Mouse (Mus musculus) testis, postnatal 14 days (tissue): ENCODE data around the gene Ssc4d.

Experiments used
- DNase-seq: peaks from one replicate; pipeline ENCODE4 v3.0.0; 2021; ENCODE audit warnings: low spot score

The Ssc4d gene

DNA sequence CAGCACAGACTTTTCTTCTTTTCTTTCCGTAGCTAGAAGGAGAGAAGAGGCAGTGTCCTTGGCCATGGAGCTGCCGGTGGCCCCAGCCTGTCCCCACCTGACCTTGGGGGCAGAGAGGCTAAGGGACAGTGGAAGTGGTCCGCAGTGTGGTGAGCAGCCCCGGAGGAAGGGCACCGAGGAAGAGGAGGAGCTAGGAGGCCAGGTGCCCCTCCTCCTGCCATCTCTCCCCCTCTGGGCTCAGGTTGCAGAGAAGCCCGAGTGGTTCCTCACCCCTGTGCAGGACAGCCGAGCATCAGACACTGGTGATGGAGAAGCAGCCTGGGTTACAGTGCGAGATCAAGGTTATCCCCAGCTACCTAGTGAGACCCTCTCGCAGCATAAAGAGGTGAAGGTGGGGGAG is at the start of gene Ssc4d:
Gene Ssc4d, minus strand, starts transcription at position 167 of the 400 bp plus-strand sequence.
- no peak for DNase-seq

DNA sequence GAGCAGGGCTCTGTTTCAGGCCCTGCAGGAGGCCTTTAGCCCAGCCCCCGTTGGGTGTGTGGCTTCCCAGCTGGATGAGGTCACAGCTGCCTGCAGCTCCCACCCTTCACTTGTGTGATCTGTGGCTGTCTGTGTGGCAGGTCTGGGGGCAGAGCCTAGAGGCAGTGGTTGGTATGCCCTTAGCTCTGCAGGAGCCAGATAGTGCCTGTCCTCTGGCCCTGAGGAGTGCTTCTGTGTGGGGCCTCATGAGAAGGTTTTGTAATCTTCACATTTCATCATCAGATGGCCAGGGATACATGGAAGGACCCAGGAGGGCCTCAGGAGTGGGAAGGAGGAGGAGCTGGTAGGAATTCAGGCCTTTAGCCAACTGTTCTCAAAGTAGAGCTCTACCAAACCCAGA is 45.6 kb upstream of the Ssc4d start:
- DNase-seq = no peak

DNA sequence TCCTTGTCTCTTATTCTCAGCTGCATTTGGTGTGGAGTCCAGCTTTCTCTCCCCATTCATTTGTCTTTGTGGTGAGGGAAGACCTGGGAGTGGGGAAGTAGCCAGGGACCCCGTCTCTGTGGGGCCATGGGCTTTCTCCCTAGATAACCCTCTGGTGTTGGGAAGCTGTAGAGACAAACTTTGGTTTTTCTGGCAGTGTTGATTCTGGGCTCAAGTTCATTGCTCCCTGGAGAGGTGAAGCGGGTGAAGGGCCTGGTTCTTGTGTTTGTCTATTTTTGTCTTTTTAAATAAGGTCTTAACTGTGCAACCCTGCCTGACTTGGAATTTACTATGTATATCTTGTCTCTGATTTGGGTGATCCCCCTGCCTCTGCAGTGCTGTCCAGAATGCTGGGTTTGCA is 44.4 kb upstream of the Ssc4d start:
- DNase-seq = no peak

DNA sequence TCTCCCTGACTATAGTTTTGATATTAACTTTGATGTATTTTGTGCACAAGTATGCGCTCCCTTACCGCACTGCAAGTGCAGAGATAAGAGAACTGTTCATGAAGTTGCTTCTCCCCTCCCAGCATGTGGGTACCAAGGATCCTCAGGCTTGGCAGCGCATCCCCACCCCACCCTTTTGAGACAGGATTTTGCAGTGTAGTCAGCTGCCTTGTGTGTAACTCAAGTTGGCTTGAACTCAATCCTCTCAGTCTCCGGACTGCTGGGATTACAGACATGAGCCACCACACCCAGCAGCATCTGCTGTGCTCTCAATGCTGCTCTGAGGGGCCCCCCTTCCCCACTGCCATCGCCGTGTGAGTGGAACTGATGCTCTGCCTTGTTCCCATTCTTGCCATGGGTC is 42.9 kb upstream of the Ssc4d start:
- DNase-seq = no peak

DNA sequence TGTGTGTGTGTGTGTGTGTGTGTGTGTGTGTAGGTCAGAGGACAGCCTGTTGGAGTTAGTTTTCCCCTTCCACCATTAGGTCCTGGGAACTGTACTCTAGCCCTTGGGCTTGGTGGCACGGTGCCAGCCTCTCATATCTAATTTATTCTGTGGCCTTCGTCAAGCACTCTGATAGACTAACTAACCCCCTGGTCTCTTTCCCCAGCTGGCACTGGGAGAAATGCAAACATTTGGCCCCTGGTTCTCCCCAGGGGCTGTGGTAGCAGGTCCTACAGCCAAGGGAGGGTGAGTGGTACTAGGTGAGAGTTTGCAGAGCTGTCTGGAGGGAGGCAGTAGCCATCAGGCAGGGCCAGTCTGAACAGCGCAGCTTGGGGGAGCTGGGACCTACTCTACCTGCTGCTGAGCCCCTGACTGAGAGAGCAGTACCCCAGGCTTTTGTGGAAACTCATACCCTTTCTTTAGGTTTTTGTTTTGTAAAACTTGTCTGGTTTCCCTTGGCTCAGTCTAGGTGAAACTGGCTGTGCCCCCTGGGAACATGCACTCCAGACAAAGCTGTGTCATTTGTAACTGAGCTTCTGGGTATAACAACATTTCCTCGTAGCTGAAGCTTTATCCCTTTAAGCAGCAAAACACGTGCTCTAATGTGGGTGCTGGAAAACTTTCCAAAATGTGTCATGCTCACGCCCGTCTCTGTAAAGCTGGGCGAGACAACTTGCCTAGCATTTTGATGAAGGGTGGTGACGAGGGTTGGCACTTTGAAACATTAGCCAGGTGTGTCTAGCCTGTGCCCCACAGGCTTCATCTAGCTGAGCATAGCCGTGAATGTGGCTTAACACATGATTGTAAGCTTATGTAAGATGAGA is 41.9 kb upstream of the Ssc4d start:
- DNase-seq = no peak

DNA sequence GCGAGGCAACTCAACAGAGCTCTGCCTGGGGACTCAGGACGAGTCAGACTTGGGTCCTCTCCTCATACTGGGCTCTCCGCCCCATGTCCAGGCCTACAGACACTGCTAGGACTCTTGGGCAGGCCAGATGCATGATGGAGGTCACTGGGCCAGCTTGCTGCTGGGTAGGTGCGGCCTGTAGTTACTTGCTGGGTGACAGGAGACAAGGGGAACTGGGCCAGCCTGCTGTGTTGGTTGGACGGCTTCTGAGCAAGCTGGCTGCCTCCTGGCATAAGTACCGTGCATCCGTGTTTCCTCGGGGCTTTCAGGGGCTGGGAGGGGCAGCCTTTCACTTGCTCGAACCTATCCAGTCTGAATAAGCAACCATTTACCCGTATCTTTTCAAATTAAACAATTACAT is 41.3 kb upstream of the Ssc4d start:
- no peak for DNase-seq

DNA sequence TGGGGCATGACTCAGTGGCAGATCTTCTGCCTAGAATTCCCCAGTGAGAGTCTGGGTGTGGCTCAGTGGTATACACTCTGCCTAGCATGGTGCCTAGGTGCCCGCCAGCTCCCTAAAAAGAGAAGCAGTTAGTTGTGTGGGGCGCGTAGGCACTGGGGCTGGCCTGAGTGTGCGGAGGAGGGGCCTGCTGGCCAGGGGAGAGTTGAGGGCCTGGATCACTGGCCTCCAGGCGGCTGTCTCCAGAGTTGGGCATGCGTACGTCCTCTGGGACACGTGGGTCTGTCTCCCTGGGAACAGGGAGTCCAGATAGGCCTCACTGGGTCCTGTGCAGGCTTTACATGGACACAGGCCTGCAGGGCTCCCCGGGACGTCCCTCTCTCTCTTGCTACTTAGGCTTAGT is 40.5 kb upstream of the Ssc4d start:
- peak; percentile 67 for DNase-seq

DNA sequence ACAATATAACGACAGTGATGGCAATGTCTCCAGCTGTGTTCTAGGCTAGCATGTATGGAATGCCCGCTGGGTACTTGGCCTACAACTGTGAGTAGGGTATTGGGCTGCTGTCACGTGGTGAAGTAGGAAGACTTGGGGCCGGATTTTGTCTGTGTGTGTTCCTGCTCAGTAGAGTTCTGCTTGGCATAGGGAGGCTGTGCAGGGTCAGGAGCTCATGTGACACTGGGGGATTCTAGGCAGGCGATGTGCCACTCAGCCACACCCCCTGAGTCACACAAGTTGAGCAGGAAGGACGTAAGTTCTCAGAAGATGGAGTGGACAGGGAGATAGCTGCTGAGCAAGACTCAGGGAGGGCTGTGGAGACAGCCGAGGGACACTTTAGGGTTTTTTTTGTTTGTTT is 33.4 kb upstream of the Ssc4d start:
- DNase-seq = no peak

DNA sequence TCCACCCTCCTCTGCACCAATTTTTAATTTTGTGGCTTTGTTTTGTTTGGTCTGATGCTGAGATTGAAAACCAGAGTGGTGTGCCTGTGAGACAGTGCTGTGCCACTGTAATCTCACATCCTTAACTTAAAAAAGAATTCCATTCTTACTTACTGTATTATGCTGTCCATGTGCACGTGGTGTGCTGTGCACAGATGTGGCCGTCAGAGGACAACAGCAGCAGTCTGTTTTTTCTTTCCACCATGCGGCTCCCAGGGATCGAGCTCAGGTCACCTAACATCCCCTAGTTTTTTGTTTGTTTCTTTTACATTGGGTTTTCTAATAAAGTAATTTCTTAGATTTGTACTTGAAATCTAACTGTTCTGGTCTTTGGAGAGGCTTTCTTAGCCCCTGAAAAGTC is 30.2 kb upstream of the Ssc4d start:
- no peak for DNase-seq

DNA sequence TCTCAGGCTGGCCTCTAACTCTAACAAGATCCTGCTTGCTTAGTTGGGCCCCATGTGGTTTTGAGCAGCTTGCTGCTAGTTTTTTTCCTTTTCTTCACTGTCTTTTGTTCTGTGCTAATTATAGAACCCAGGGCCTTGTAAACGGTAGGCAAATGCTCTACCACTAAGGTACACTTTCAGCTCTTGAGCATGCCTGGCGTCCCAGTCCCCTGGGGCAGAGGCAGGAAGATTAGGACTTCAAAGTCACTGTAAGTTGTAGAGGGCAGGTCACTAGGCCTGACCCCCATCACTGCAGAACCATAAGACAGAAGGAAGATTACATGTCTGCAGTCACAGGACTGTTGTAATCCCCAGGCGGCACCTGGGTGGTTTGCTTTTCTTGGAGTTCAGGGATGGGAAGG is 28.4 kb upstream of the Ssc4d start:
- DNase-seq = no peak

DNA sequence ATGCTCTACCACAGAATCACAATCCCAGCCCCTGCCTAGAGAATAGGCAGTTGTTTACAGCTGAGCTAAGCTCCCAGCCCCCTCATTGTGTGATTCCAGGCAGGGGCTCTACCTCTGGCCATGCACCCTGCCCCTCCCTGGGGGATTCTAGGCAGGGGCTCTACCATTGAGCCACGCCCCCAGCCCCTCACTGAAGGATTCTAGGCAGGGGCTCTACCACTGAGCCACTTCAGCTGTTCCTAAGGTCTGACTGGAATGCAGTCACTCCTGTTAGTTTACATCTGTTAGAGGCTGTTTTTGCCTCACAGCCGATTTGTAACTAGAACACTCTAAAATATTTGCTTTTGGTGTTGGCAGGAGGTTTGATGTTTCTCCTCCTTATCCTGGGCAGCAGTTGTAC is 28.0 kb upstream of the Ssc4d start:
- no peak for DNase-seq

DNA sequence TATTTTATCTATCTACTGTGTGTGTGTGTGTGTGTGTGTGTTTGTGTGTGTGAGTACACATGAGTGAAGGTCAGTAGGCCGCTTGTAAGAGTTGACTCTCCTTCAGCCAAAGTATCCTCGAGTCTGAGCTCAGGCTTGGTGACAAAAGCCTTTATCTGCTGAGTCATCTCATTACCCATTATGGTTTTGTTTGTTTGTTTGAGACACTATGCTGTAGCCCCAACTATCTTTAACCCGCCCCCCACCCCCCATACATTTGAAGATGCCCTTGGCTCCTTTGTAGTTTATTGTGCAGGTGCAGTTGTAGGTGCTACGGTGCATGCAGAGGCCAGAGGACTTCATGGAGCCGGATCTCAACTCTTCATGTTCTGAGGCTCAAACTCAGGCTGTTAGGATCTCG is 26.9 kb upstream of the Ssc4d start:
- DNase-seq = no peak

DNA sequence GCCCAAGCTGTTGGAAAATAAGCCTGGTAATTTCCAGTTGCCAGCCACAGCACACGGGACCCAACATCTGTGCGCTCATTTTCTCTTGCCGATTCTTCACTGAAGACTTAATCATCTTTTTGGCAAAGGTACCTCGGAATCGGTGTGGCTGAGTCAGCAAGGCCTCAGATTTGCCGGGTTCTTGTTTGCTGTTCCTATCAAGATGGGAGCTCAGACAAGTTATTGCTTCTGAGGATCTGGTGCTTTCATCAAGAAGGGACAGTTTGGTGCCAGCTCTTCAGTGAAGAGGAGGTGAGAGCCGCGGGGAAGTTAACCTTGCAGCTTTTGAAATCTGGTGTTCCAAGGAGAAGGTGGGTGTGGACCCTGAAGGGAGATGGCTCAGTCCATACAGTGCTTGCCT is 21.8 kb upstream of the Ssc4d start:
- DNase-seq = no peak

DNA sequence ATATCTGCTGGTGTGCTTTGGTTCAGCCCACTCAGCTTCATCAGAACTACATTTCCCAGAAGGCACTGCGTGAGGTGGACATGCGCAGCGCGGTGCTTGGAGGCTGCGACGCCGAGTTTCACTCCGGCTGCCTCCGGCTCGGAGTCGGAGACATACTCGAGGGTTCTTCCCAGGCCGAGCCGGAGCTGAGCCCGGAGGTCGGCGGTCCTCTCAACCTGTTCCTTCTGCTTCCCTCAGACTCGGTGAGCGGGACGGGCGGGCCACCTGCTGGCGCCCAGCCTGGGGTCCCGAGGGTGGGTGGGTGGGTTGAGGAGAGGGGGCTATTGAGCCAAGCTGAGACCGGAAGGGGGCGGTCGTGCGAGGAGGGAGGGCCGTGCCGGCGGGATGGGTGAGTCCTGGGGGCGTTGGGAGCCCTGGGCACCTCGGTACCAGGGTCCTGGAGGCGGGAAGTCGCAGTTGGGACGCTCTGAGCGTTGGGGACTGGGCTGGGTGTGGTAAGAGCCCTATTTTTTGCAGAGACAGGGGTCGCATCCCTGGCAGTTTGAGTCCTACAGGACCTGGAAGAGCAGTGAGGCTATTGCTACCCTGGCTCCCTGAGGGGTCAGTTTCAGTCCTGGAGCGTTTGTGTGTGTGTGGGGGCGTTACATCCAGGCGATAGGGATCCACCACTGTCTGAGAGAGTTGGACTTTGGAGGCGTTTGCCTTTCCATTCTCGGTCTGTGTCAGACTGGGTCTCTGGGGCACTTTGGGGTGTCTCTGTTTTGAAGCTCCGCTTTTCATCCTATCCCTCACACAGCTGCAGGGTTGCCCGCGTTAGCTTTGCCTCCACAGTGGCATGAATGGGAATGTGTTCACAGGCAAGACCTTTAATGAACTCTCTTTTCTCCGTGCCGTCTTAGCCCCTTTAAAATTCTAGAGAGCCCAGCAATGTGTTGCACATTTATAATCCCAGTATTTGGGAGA is 20.7 kb upstream of the Ssc4d start, which contains the start of gene Dtx2:
Gene Dtx2, plus strand, starts transcription at position 76 of the 963 bp plus-strand sequence.
- DNase-seq = peak; percentile 91

DNA sequence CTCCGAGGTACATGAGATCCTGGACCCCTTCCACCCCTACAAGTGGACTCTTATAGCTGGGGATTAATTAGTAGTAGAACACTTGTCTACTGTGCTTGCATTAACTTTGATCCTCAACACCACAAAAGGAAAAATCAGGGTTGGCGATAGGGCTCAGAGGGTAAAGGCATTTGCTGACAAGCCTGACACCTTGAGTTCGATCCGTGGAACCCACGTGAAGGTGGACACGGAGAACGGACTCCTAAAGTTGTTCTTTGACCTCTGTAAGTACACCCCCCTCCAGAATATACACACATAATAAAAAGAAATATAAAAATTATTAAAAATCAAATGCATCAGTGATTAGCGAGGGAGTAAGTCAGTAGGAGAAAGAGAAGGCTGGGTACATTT is 20.0 kb upstream of the Ssc4d start:
- DNase-seq = no peak

DNA sequence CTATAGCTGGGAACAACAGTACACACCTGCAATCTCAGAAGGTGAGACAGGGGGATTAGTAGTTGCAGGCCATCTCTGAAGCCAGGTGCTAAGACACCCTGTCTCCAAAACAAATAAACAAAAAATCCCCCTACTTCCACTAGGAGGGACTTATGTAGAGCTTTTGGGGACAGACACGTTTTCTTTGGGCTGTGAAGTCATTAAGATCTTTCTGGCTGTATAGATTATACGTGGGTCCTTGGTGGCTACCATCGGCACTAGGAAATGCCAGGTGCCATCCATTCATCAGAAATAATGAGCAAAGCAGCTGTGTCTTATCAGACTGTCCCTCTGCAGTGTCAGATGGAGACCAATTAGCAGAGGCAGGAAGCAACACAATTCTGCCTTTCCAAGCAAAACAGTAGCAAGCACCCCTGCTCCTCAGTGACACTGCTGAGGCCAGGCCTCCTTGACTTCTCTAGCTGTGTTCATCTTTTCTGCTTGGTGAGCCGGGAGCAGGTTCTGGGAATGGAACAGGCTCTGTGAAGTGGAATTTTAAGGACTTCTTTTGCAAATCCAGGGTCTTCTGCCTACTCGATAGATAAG is 19.1 kb upstream of the Ssc4d start:
- no peak for DNase-seq

DNA sequence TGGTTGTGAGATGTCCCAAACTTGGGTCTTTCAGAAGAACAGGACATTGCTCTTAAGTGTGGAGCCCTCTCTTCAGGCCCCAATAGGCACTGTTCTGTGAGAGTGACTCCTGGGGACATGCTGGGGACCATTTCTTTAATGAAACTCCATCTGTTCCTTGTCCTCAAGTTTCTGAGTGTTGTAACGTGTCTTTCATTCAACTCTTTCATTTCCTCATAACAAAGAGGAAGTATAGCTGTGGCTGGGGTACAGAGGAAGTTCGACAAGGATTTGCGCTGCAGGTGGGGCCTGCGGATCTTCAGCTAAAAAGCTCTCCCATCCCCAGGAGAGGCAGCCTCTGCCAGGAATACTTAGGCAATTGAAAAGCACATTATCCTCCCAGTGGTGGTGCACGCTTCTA is 16.3 kb upstream of the Ssc4d start:
- DNase-seq = no peak

DNA sequence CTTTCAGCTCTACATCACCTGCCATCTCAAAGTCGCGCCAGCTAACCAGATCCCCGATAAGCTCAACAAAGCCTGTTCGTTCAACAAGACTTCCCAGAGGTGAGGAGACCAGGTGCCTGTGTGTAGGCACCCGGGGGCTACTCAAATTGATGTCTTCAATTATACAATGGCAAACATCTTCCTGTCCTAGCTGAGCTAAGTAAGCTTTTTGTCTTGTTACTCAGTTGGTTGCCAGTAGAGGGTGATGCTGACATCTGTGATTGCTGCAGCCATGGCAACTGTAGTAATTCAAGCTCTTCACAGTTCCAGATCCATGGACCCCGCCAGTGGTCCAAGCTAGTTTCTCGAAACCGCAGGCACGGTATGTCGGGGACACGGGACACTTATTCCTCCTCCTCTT is 12.9 kb upstream of the Ssc4d start:
- no peak for DNase-seq

DNA sequence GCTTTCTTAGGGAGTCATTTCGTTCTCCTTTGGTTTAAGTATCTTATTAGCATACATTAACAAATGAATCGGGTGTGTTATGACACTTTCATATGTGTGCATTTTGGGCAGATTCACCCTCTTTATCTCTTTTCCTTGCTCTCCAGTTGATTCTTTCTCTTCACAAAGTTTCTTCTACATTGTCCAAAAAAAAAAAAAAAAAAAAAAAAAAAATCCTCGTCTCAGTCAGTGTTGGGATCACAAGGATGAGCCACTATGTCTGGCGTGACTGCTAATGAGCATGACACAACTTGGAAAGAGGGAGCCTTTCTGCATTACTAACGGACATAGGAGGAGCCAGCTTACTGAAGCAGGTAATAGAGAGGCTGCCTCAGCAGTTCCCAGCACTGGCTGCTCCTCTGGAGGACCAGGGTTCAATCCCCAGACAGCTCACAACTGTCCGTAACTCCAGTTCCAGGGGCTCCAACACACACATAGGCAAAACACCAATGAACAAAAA is 10.3 kb upstream of the Ssc4d start:
- no peak for DNase-seq

DNA sequence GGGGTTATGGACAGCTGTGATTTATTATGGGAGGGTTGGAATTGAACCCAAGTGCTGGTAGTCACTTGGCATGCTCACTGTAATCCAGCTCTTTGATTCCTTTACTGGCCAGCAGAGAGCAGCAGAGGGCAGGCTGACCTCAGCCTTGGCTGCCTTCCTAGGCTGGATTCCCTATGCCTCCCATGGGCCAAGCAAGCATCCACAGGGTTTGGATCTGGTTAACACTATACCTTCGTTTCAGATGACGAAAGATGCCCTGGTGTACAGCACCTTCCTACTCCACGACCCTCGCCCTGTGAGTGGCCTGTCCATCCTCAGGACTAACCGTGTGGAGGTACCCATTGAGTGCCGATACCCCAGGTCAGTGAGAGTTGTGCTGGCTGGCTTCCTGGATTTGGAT is 8.1 kb upstream of the Ssc4d start:
- no peak for DNase-seq

DNA sequence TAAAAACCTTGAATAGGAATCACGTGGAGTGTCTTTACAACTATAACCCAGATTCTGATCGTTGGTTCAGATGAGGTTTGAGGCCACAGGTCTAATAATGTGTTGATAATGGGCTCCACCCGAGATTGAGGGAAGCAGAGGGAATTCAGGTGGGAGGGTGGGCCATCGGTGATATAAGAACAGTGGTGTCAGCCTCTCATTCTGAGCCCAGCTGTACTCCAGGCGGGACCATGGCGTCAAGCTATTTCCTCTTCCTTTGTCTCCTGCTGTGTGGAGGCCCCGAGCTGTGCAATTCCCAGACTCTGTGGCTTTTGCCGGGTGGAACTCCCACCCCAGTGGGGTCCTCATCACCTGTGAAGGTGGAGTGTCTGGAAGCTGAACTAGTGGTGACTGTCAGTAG is 5.6 kb upstream of the Ssc4d start, which contains the start of gene Zp3:
Gene Zp3, plus strand, starts transcription at position 196 of the 400 bp plus-strand sequence.
- DNase-seq = no peak

DNA sequence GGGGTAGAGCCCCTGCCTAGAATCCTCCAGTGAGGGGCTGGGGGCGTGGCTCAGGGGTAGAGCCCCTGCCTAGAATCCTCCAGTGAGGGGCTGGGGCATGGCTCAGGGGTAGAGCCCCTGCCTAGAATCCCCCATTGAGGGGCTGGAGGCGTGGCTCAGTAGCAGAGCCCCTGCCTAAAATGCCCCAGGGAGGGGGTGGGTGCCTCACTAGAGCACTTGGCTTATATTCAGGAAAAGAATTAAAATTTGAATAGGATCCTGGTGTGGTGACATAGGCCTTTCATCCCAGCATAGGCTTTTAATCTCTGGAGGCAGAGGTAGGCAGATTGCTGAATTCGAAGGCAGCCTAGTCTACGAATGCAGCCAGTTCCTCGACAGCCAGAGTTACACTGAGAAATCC is 5.0 kb upstream of the Ssc4d start:
- no peak for DNase-seq
